Mouse (Mus musculus) small intestine, adult 2 months (tissue): ENCODE measurements around the gene Arel1.

ENCODE experiments used
- CTCF ChIP-seq: fragments of 200-500 bp; IDR thresholded peaks from 2 replicates; pipeline ENCODE4 v1.5.1; 2012; ENCODE audit warnings: low read depth, mild to moderate bottlenecking, control low read depth, inconsistent platforms, low read length, moderate library complexity, mixed read lengths; ENCODE audit not compliant: insufficient replicate concordance, insufficient read length; ENCODE audit errors: extremely low read depth
- POLR2A ChIP-seq: fragments of 200-500 bp; IDR thresholded peaks from 2 replicates; pipeline ENCODE4 v1.6.1; 2012; ENCODE audit warnings: low read depth, mild to moderate bottlenecking, control low read depth, inconsistent platforms, low read length, moderate library complexity

GRCm38 (mm10) chr12:84924324-84924723, 46.4 kb downstream of the Arel1 start:
- TF ChIP-seq CTCF (no peak), POLR2A (no peak)
